Mouse (Mus musculus): ENCODE measurements around the gene Gm37240. TPM values are rescaled to one million over a fixed set of nuclear protein-coding genes. Genes with fewer than 3 reads are reported as not detected.

Gene Gm37240
- polyA plus RNA-seq, 1 experiment from 2014 or later, result 2.2 TPM

DNA sequence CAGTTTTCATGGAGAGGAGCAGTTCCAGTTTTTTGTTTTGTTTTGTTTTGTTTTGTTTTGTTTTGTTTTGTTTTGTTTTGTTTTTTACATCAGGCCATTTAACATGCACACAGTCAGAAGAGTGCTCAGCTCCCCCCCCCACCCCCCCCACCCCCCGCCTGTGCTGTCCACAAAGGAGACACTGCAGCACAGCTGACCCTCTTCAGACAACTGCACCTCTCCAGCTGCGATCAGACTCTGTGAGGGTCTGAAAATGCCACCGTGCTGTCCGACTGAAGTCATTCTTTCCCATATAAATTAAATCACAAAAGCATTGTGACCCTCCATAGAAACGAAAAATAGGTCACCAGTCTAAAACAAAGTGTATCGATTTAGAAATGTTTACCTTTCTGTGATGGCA, 28.0 kb downstream of the Gm37240 start:
- Histone ChIP-seq H3K4me1 (ENCODE audit: control insufficient read depth, insufficient read depth, low read length) (no peaks in the 10 kb centered on the region), H3K9me3 (ENCODE audit: control insufficient read depth, low read length) (no peaks in the 10 kb centered on the region)
- no peak for ATAC-seq (ENCODE audit: insufficient number of reproducible peaks, low FRiP score, low TSS enrichment, low read depth)

DNA sequence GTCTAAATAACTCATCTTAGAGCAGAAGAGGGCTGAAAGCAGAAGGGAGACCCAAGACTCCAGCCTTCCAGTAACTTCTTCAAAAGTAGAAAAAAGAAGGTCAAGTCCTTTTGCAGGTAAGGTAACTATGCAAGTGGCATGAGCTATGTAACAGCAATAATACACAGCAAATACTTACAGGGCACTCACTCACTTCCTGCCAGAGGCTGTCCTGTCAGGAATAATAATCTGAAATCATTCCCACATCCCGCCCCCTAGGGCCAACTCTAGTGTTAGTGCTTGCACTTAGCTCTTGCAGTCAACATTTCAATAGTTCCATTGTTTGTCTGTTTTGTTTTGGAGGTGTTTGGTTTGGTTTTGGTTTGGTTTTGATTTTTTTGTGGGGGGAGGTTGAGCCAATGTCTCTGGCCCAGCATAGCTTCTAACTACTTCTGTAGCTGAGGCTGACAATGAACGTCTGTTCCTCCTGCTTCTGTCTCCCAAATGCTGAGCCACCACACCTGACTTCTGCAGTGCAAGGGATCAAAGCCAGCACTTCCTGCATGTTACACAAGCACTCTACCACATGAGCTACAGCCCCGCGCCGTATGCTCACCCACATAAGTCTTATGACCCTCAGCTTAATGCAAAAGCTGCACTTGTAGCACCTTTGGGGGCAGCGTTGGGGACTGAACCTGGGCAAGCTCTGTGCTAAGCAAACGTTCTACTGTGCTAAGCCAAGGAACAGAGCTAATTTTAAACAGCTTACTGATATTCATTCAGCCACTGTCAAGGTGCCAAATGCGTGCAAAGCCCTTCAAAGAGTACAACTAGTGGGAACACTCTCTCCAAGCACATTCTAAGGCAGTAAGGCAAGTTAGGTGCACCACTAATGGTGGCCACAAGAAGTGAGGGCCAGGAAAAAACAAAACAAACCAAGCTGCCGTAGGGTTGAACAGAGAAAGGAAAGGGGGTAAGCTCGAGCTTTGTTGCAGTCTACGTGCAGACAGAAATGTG, 28.9 kb downstream of the Gm37240 start:
- no peaks in the 10 kb centered on the region for H3K36me3 ChIP-seq (ENCODE audit: control insufficient read depth, insufficient read depth, low read length)
- DNase-seq (ENCODE audit: low spot score) (peak; percentile 27), ATAC-seq (ENCODE audit: insufficient number of reproducible peaks, low FRiP score, low TSS enrichment, low read depth) (no peak)
- H3K27ac ChIP-seq (replicated peaks; ENCODE audit: low read depth, low read length), result no peak overlapping the region
- H3K4me2 ChIP-seq (ENCODE audit: low read depth, severe bottlenecking), result no peak overlapping the region
- H3K4me1 ChIP-seq (ENCODE audit: control insufficient read depth, insufficient read depth, low read length), result no peaks in the 10 kb centered on the region
- no peaks in the 10 kb centered on the region for H3K27me3 ChIP-seq (ENCODE audit: control insufficient read depth, insufficient read depth, low read length)
- no peak overlapping the region for H3K9ac ChIP-seq (ENCODE audit: low read length)
- no peak overlapping the region for H3K4me3 ChIP-seq (ENCODE audit: low read depth, low read length)
- WGBS, result 69% methylated on average over 11 of the region's 11 CpGs
- H3K9me3 ChIP-seq (ENCODE audit: control insufficient read depth, low read length), result no peaks in the 10 kb centered on the region

More for the DNA sequence above, 28.0 kb downstream of the Gm37240 start:
- no peaks in the 10 kb centered on the region for H3K36me3 ChIP-seq (ENCODE audit: control insufficient read depth, insufficient read depth, low read length)
- 95% methylated on average over 6 of the region's 6 CpGs for WGBS
- no peak overlapping the region for H3K27ac ChIP-seq (replicated peaks; ENCODE audit: low read depth, low read length)
- H3K9ac ChIP-seq (ENCODE audit: low read length), result no peak overlapping the region
- H3K27me3 ChIP-seq (ENCODE audit: control insufficient read depth, insufficient read depth, low read length), result no peaks in the 10 kb centered on the region
- no peak for DNase-seq (ENCODE audit: low spot score)
- H3K4me2 ChIP-seq (ENCODE audit: low read depth, severe bottlenecking), result no peak overlapping the region
- no peak overlapping the region for H3K4me3 ChIP-seq (ENCODE audit: low read depth, low read length)

DNA sequence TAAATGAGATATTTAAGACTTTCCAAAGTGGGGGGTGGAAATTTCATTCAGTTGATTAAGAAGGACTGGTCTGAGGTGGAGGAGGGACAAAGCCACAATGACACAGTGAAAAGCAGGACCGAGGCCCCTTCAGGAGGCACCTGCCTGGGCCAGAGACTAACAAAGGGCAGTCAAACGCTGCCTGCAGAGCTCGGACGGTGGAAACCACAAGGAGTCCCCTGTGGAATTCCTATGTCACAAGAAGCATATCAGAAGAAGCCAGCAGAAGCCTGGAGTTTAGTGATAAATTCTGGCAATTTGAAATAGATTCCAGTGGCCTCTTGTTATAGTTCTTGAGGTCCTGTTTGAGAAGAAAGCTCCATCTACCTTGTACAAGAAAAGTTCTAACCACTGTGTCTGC, 30.2 kb downstream of the Gm37240 start:
- no peak overlapping the region for H3K9ac ChIP-seq (ENCODE audit: low read length)
- DNase-seq (ENCODE audit: low spot score) (no peak), ATAC-seq (ENCODE audit: insufficient number of reproducible peaks, low FRiP score, low TSS enrichment, low read depth) (no peak)
- H3K27ac ChIP-seq (replicated peaks; ENCODE audit: low read depth, low read length), result no peak overlapping the region
- no peaks in the 10 kb centered on the region for H3K4me1 ChIP-seq (ENCODE audit: control insufficient read depth, insufficient read depth, low read length)
- H3K4me3 ChIP-seq (ENCODE audit: low read depth, low read length), result no peak overlapping the region
- no peaks in the 10 kb centered on the region for H3K36me3 ChIP-seq (ENCODE audit: control insufficient read depth, insufficient read depth, low read length)
- H3K9me3 ChIP-seq (ENCODE audit: control insufficient read depth, low read length), result no peaks in the 10 kb centered on the region
- H3K27me3 ChIP-seq (ENCODE audit: control insufficient read depth, insufficient read depth, low read length), result no peaks in the 10 kb centered on the region
- 57% methylated on average over 4 of the region's 4 CpGs for WGBS
- H3K4me2 ChIP-seq (ENCODE audit: low read depth, severe bottlenecking), result no peak overlapping the region

DNA sequence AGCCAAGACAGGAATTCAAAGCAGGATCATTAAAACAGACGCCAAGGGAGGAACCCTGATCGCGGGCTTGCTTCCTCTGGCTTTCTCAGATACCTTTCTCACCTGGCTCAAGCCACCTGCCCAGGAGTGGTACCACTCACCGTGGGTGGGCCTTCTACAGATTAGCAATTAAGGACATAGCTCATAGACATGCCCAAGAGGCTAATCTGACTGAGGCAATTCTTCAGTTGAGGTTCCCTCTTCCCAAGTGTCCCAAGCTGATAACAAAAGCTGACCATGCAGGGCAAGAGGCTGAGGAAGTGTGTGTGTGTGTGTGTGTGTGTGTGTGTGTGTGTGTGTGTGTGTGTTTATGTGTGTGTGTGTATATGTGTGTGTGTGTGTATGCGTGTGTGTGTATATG, 31.4 kb downstream of the Gm37240 start:
- H3K9ac ChIP-seq (ENCODE audit: low read length), result no peak overlapping the region
- DNase-seq (ENCODE audit: low spot score) (no peak), ATAC-seq (ENCODE audit: insufficient number of reproducible peaks, low FRiP score, low TSS enrichment, low read depth) (no peak)
- no peak overlapping the region for H3K4me2 ChIP-seq (ENCODE audit: low read depth, severe bottlenecking)
- H3K27ac ChIP-seq (replicated peaks; ENCODE audit: low read depth, low read length), result no peak overlapping the region
- H3K36me3 ChIP-seq (ENCODE audit: control insufficient read depth, insufficient read depth, low read length), result no peaks in the 10 kb centered on the region
- H3K4me1 ChIP-seq (ENCODE audit: control insufficient read depth, insufficient read depth, low read length), result no peaks in the 10 kb centered on the region
- H3K4me3 ChIP-seq (ENCODE audit: low read depth, low read length), result no peak overlapping the region
- no peaks in the 10 kb centered on the region for H3K9me3 ChIP-seq (ENCODE audit: control insufficient read depth, low read length)
- no peaks in the 10 kb centered on the region for H3K27me3 ChIP-seq (ENCODE audit: control insufficient read depth, insufficient read depth, low read length)
- 90% methylated on average over 5 of the region's 5 CpGs for WGBS

DNA sequence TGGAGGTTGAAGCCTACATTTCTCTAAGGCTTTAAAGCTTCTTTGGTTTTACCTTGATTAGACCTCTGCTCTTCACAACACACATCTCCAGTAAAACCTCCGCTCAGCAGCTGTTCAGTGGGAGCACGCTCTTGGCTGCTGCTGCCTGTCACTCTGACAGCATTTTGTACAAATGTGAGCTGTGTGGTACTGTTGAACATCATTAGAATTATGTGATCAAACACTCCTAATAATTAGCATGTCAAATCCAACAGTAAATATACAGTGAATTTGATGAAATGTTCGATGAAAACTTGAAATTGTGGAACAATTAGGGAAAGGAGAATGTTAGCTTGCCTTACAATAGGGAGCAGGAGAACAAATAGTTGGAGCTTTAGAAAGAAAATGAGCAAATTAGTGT, 32.3 kb downstream of the Gm37240 start:
- Histone ChIP-seq H3K4me2 (ENCODE audit: low read depth, severe bottlenecking) (no peak overlapping the region), H3K4me1 (ENCODE audit: control insufficient read depth, insufficient read depth, low read length) (no peaks in the 10 kb centered on the region), H3K9ac (ENCODE audit: low read length) (no peak overlapping the region), H3K27ac (replicated peaks; ENCODE audit: low read depth, low read length) (no peak overlapping the region), H3K36me3 (ENCODE audit: control insufficient read depth, insufficient read depth, low read length) (no peaks in the 10 kb centered on the region), H3K27me3 (ENCODE audit: control insufficient read depth, insufficient read depth, low read length) (no peaks in the 10 kb centered on the region), H3K4me3 (ENCODE audit: low read depth, low read length) (no peak overlapping the region), H3K9me3 (ENCODE audit: control insufficient read depth, low read length) (no peaks in the 10 kb centered on the region)
- DNase-seq (ENCODE audit: low spot score) (no peak), ATAC-seq (ENCODE audit: insufficient number of reproducible peaks, low FRiP score, low TSS enrichment, low read depth) (no peak)
- WGBS, result 86% methylated on average over 3 of the region's 3 CpGs

DNA sequence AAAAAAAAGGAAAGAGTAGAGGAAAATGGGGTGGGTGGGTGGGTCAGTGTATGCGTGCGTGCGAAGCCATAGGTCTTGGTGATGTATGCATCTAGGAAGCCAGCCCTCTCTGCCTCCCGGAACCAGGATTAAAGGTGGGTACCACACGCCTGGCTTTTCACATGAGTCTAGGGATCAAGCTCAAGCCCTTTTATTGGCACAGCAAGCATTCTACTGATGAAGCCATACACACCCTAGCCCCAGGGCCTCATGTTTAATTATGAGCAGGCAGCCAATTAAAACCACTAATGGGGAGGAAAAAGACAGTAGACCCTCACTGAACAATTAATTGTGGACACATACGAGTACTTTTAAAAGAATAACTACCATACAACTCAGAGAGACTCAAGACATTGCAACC, 33.2 kb downstream of the Gm37240 start:
- no peak overlapping the region for H3K9ac ChIP-seq (ENCODE audit: low read length)
- no peaks in the 10 kb centered on the region for H3K9me3 ChIP-seq (ENCODE audit: control insufficient read depth, low read length)
- no peaks in the 10 kb centered on the region for H3K36me3 ChIP-seq (ENCODE audit: control insufficient read depth, insufficient read depth, low read length)
- no peak overlapping the region for H3K27ac ChIP-seq (replicated peaks; ENCODE audit: low read depth, low read length)
- H3K4me1 ChIP-seq (ENCODE audit: control insufficient read depth, insufficient read depth, low read length), result no peaks in the 10 kb centered on the region
- DNase-seq (ENCODE audit: low spot score) (no peak), ATAC-seq (ENCODE audit: insufficient number of reproducible peaks, low FRiP score, low TSS enrichment, low read depth) (no peak)
- no peak overlapping the region for H3K4me2 ChIP-seq (ENCODE audit: low read depth, severe bottlenecking)
- WGBS, result 63% methylated on average over 6 of the region's 6 CpGs
- no peak overlapping the region for H3K4me3 ChIP-seq (ENCODE audit: low read depth, low read length)
- no peaks in the 10 kb centered on the region for H3K27me3 ChIP-seq (ENCODE audit: control insufficient read depth, insufficient read depth, low read length)

DNA sequence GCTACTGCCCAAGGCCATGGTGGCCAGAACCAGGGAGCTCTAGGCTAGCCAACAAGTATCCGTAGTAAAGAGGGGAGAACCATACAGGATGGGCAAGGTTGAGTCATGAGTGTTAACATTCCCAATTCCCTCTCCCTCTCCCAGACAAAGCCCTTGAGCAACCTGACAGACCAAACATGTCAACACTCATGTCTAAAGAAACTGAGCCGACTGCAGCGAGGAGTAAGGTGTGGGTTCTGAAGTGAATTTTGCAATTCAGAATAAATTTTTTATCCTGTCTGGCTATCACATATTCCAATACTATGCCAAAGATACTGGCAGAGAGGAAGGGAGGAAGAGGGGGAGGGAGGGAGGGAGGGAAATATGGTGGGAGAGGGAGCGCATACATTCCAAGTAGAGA, 33.6 kb downstream of the Gm37240 start:
- H3K9me3 ChIP-seq (ENCODE audit: control insufficient read depth, low read length), result no peaks in the 10 kb centered on the region
- ATAC-seq (ENCODE audit: insufficient number of reproducible peaks, low FRiP score, low TSS enrichment, low read depth), result no peak
- H3K36me3 ChIP-seq (ENCODE audit: control insufficient read depth, insufficient read depth, low read length), result no peaks in the 10 kb centered on the region
- no peak overlapping the region for H3K27ac ChIP-seq (replicated peaks; ENCODE audit: low read depth, low read length)
- H3K4me1 ChIP-seq (ENCODE audit: control insufficient read depth, insufficient read depth, low read length), result no peaks in the 10 kb centered on the region
- no peak overlapping the region for H3K4me3 ChIP-seq (ENCODE audit: low read depth, low read length)
- WGBS, result 92% methylated on average over 4 of the region's 4 CpGs
- no peaks in the 10 kb centered on the region for H3K27me3 ChIP-seq (ENCODE audit: control insufficient read depth, insufficient read depth, low read length)
- DNase-seq (ENCODE audit: low spot score), result no peak
- no peak overlapping the region for H3K4me2 ChIP-seq (ENCODE audit: low read depth, severe bottlenecking)
- no peak overlapping the region for H3K9ac ChIP-seq (ENCODE audit: low read length)

DNA sequence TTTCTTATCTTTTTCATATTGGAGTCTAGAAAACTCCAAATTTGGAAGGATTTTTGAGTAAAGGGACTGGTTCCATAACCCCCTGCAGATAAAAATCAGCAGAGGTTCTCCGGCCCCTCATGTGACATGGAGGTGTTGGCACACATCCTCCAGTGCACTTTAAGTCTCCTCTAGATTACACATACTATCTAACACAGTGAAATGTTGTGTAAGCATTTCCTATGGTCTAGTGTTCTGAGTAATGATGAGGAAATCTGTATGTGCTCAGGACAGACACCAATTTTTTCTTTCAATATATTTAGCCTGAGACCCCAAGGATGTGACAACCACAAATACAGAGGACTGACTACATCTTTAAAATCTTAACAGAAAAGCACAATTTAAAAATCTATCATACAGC, 37.2 kb downstream of the Gm37240 start:
- DNase-seq (ENCODE audit: low spot score) (no peak), ATAC-seq (ENCODE audit: insufficient number of reproducible peaks, low FRiP score, low TSS enrichment, low read depth) (no peak)
- no peak overlapping the region for H3K4me3 ChIP-seq (ENCODE audit: low read depth, low read length)
- H3K4me2 ChIP-seq (ENCODE audit: low read depth, severe bottlenecking), result no peak overlapping the region
- H3K9ac ChIP-seq (ENCODE audit: low read length), result no peak overlapping the region
- H3K4me1 ChIP-seq (ENCODE audit: control insufficient read depth, insufficient read depth, low read length), result no peaks in the 10 kb centered on the region
- no peaks in the 10 kb centered on the region for H3K36me3 ChIP-seq (ENCODE audit: control insufficient read depth, insufficient read depth, low read length)
- WGBS, result 100% methylated on average over 1 of the region's 1 CpGs
- H3K27me3 ChIP-seq (ENCODE audit: control insufficient read depth, insufficient read depth, low read length), result no peaks in the 10 kb centered on the region
- H3K9me3 ChIP-seq (ENCODE audit: control insufficient read depth, low read length), result no peaks in the 10 kb centered on the region
- no peak overlapping the region for H3K27ac ChIP-seq (replicated peaks; ENCODE audit: low read depth, low read length)

Measured in limb, embryonic 11.5 days (tissue).